Mouse (Mus musculus) embryonic fibroblast, embryonic 13.5 days (primary cell): ENCODE results near the gene Podn.

Experiments
- CTCF ChIP-seq: IDR thresholded peaks from 2 replicates; pipeline ENCODE4 v1.5.1; 2011; ENCODE audit warnings: mild to moderate bottlenecking, control low read depth, low read length, moderate library complexity, borderline replicate concordance; ENCODE audit not compliant: insufficient read depth
- POLR2A ChIP-seq: IDR thresholded peaks from 2 replicates; pipeline ENCODE4 v1.6.1; 2011; ENCODE audit warnings: low read depth, mild to moderate bottlenecking, control low read depth, low read length, moderate library complexity

DNA sequence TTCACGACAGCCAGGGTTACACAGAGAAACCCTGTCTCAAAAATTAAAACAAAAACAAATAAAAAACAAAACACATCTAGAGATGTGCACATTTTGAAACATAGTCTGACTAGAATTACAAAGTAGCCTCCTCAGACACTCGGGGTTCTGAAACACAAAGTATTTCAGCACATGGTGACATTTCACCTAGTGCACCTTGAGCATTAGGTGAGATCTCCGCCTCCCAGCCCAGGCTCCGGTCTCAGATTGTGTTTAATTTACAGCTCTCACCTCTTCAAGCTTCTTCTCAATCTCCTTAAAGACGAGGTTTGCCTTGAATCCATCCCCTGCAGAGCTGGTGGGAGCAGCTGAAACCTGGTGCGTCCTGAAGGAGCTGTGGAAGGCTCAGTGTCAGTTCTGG is 32.6 kb downstream of the Podn start:
- TF ChIP-seq POLR2A, result no peak
- no peak for TF ChIP-seq CTCF
